Mouse (Mus musculus): ENCODE results near the gene A430005L14Rik. TPM values are rescaled to one million over a fixed set of nuclear protein-coding genes. Genes with fewer than 3 reads are reported as not detected.

A430005L14Rik gene
- 38.3 TPM for polyA plus RNA-seq (2015; fragmentation: Illumina TruSeq; extraction: RNeasy Lipid Tissue Mini Kit (QIAGEN cat#74804); ENCODE audit: low read depth, low replicate concordance)

DNA sequence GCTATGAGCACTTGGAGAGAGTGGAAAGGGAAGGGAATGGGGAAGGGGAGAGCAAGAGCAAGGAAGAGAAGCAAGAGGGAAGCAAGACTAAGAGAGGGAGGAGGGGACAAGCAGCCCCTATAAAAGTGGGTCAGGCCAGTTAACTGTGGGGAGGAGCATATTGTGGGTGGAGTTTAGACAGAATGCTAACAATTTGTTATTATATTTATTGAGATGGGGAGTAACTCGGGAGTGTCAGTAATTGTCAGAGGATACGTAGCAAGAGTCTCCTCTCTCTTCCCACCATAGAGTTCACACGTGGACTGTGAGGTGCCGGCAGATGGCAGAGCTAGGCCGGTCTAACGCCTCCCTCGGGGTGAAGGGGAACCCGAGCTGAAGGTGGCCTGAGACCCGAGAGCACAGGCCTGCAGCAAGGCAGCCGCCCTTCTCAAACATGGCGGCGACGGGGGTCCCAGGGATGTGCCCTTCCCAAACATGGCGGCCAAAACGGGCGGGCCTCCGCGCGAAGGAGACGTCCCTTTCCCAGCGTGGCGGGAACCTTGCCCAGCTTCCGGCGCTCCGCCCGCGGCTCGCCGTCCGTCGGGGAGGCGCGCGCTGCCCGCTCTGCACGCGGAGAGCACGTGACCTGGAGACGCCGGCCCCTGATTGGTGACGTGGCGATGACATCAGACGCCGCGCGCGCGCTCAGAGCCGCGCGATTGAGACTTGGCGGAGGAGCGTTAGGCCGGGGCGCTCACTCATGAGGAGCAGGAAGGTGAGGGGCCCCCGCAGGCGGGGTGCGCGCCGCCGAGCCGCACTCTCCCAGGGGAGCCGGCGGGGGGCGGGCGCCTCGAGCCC is at the start of gene A430005L14Rik:
Gene A430005L14Rik (plus strand): TSS at position 669 of the 837 bp plus-strand sequence.

DNA sequence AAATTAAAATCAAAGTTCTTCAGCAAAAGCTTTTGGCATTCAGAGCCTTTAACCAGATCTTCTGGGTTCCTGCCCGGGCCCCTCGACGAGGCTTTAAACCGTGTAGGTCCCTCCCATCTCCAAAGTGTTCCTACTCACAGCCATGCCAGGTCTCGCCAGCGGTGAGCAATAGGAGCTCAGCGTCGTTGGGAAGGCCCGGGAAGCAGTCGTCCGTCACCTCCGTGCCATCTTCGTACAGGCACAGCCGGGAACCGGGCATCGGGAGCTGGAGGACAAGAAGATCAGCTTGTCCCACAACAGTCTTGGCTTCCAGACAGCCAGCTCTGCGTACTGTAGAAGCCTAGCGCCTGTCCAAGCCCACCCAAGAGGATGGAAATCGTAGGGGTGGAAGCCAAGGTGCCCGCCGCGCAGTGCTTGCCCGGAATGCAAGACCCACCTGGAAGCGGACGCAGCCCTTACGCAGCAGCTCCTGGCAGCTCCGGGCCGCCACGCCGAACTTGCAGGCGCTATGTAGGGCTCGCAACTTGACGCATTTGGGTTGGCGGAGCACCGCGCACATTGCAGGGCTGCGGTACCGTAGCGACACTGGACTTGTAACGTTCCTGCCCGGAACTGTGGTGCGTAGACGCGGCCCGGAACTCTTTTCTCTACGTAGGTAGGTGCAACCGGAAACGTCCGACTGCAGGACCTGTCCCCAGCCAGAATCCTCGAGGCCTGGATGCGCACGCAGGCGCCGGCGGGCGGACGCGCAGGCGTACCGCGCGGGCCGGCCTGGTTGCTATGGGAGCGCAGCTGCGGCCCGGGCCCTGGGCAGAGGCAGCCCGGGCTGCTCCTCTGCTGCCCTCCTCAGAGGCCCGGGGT is 17.6 kb downstream of the A430005L14Rik start, which contains the start of the genes Dffb and Cep104:
Gene Dffb (minus strand): TSS at position 696 of the 861 bp plus-strand sequence.
Gene Cep104 (plus strand): TSS at position 764 of the 861 bp plus-strand sequence.

Other genes starting within 250 kb of the A430005L14Rik start
- 13.8 TPM for gene Dffb, start 17.9 kb downstream of the A430005L14Rik start, polyA plus RNA-seq (2015; fragmentation: Illumina TruSeq; extraction: RNeasy Lipid Tissue Mini Kit (QIAGEN cat#74804); ENCODE audit: low read depth, low replicate concordance)
- 19.4 TPM for gene Cep104, start 18.0 kb downstream of the A430005L14Rik start, polyA plus RNA-seq (2015; fragmentation: Illumina TruSeq; extraction: RNeasy Lipid Tissue Mini Kit (QIAGEN cat#74804); ENCODE audit: low read depth, low replicate concordance)
- 30.7 TPM for gene Lrrc47, start 54.5 kb downstream of the A430005L14Rik start, polyA plus RNA-seq (2015; fragmentation: Illumina TruSeq; extraction: RNeasy Lipid Tissue Mini Kit (QIAGEN cat#74804); ENCODE audit: low read depth, low replicate concordance)
- gene Smim1, start 69.0 kb downstream of the A430005L14Rik start, polyA plus RNA-seq (2015; fragmentation: Illumina TruSeq; extraction: RNeasy Lipid Tissue Mini Kit (QIAGEN cat#74804); ENCODE audit: low read depth, low replicate concordance): 23.3 TPM
- gene Ccdc27, start 85.4 kb downstream of the A430005L14Rik start, polyA plus RNA-seq (2015; fragmentation: Illumina TruSeq; extraction: RNeasy Lipid Tissue Mini Kit (QIAGEN cat#74804); ENCODE audit: low read depth, low replicate concordance): not detected
- 0.73 TPM for gene Trp73, start 183.0 kb downstream of the A430005L14Rik start, polyA plus RNA-seq (2015; fragmentation: Illumina TruSeq; extraction: RNeasy Lipid Tissue Mini Kit (QIAGEN cat#74804); ENCODE audit: low read depth, low replicate concordance)
- 30.0 TPM for gene Wrap73, start 185.1 kb downstream of the A430005L14Rik start, polyA plus RNA-seq (2015; fragmentation: Illumina TruSeq; extraction: RNeasy Lipid Tissue Mini Kit (QIAGEN cat#74804); ENCODE audit: low read depth, low replicate concordance)
- gene Tprgl, start 203.4 kb downstream of the A430005L14Rik start, polyA plus RNA-seq (2015; fragmentation: Illumina TruSeq; extraction: RNeasy Lipid Tissue Mini Kit (QIAGEN cat#74804); ENCODE audit: low read depth, low replicate concordance): 247 TPM
- 1.6 TPM for gene Megf6, start 213.5 kb downstream of the A430005L14Rik start, polyA plus RNA-seq (2015; fragmentation: Illumina TruSeq; extraction: RNeasy Lipid Tissue Mini Kit (QIAGEN cat#74804); ENCODE audit: low read depth, low replicate concordance)

Data from brain, adult 10 weeks (tissue).